Mouse (Mus musculus): ENCODE data around the gene Tulp4. TPM values are rescaled to one million over a fixed set of nuclear protein-coding genes. Genes with fewer than 3 reads are reported as not detected.
"Not testable (repeated sequence)": the region's sequence is repeated elsewhere in the genome, so short reads cannot be mapped to it uniquely, and the experiment has no call there.

The Tulp4 gene
- total RNA-seq, 2 experiments from 2014 or later, result 431 to 468 TPM

GRCm38 (mm10) chr17:6269876-6270831 is 163.9 kb downstream of the Tulp4 start:
- DNase-seq; intact Hi-C loops (cut with DNase I): not testable (repeated sequence)

GRCm38 (mm10) chr17:6270840-6271239 is 164.6 kb downstream of the Tulp4 start:
- intact Hi-C loops (cut with DNase I); DNase-seq: not testable (repeated sequence)

- DNase-seq; intact Hi-C loops (cut with DNase I): not testable (repeated sequence)
Observed at GRCm38 (mm10) chr17:6271970-6272369, 165.7 kb downstream of the Tulp4 start.

- DNase-seq; intact Hi-C loops (cut with DNase I): not testable (repeated sequence)
Observed at GRCm38 (mm10) chr17:6274693-6275092, 168.5 kb downstream of the Tulp4 start.

GRCm38 (mm10) chr17:6279205-6279604 is 173.0 kb downstream of the Tulp4 start:
- intact Hi-C loops (cut with DNase I); DNase-seq: not testable (repeated sequence)

GRCm38 (mm10) chr17:6279772-6280171 is 173.5 kb downstream of the Tulp4 start:
- DNase-seq; intact Hi-C loops (cut with DNase I): not testable (repeated sequence)

- intact Hi-C loops (cut with DNase I); DNase-seq: not testable (repeated sequence)
Observed at GRCm38 (mm10) chr17:6280513-6280912, 174.3 kb downstream of the Tulp4 start.

- DNase-seq; intact Hi-C loops (cut with DNase I): not testable (repeated sequence)
Observed at GRCm38 (mm10) chr17:6283137-6283536, 176.9 kb downstream of the Tulp4 start.

GRCm38 (mm10) chr17:6286169-6286568 is 179.9 kb downstream of the Tulp4 start:
- DNase-seq; intact Hi-C loops (cut with DNase I): not testable (repeated sequence)

- intact Hi-C loops (cut with DNase I), result not testable (repeated sequence)
Observed at GRCm38 (mm10) chr17:6289045-6289444, 182.8 kb downstream of the Tulp4 start.

GRCm38 (mm10) chr17:6293882-6294281 is 187.6 kb downstream of the Tulp4 start:
- DNase-seq; intact Hi-C loops (cut with DNase I): not testable (repeated sequence)

More at GRCm38 (mm10) chr17:6289045-6289444, 182.8 kb downstream of the Tulp4 start:
- not testable (repeated sequence) for DNase-seq

- DNase-seq; intact Hi-C loops (cut with DNase I): not testable (repeated sequence)
Observed at GRCm38 (mm10) chr17:6297060-6297795, 191.0 kb downstream of the Tulp4 start.

- DNase-seq; intact Hi-C loops (cut with DNase I): not testable (repeated sequence)
Observed at GRCm38 (mm10) chr17:6300190-6300863, 194.1 kb downstream of the Tulp4 start.

Small RNAs within 50 kb of the gene (microRNA-seq; reads per million reads assigned to microRNA genes)
- gene Gm22774, result not detected

Other genes starting within 250 kb of the Tulp4 start
- 10 to 100 TPM in 1 of 2 experiments, 1 to 10 TPM in 1; 9.7 to 13.3 TPM for gene Synj2, start 165.2 kb upstream of the Tulp4 start, total RNA-seq (2021)
- 10 to 100 TPM; 18.7 to 19.8 TPM for gene Serac1, start 26.7 kb upstream of the Tulp4 start, total RNA-seq (2021)
- gene Gtf2h5, start 26.7 kb upstream of the Tulp4 start, total RNA-seq (2021), result 100 to 1,000 TPM; 168 to 169 TPM
- 10 to 100 TPM; 76.6 to 85.7 TPM for gene Tmem181a, start 150.4 kb downstream of the Tulp4 start, total RNA-seq (2021)
- gene Dynlt1a, start 211.1 kb downstream of the Tulp4 start, total RNA-seq (2021), result 10 to 100 TPM; 28.1 to 28.8 TPM

Data from left cerebral cortex, postnatal 4 days (tissue).